Mouse (Mus musculus): ENCODE measurements around the gene Trcg1. TPM values are rescaled to one million over a fixed set of nuclear protein-coding genes. Genes with fewer than 3 reads are reported as not detected.

The Trcg1 gene
- total and polyA plus RNA-seq, 2 experiments = not detected

DNA sequence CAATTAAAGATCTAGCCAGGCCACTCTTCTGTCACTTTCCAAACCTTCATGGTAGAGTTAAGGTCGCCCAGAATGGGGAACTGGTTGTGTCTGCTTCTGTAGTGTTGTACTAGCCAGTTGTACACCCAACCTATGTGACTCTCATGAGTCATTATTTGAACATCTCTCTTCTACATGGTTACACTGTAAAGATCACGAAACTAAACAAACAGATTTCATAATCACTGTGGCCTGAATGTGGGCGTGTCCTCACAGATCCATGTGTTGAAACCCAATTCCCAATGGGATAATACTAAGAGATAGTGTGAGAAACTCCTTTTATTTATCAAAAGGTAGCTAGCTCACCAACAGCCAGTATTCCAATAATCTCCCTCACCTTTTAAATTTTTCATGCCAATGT, 59.3 kb downstream of the Trcg1 start:
- no peaks in the 10 kb centered on the region for H3K79me2 ChIP-seq (ENCODE audit: control insufficient read depth, insufficient read depth, low read length)
- H3K36me3 ChIP-seq (ENCODE audit: control insufficient read depth, insufficient read depth, low read length) = no peaks in the 10 kb centered on the region
- H3K4me1 ChIP-seq (ENCODE audit: control insufficient read depth, insufficient read depth, low read length) = peaks cover 10% of the 10 kb centered on the region
- no peak overlapping the region; the same call in 1 of the 2 replicates for H3K27ac ChIP-seq (replicated peaks; ENCODE audit: insufficient read depth, low read depth, low read length)
- no peak for TF ChIP-seq CTCF (IDR thresholded peaks at IDR 0.05; ENCODE audit: low read depth, low read length)
- no peak for TF ChIP-seq POLR2A (IDR thresholded peaks at IDR 0.05; ENCODE audit: extremely low read depth, insufficient read depth, low read length)
- peak; percentile 89 for DNase-seq (ENCODE audit: extremely low read depth, low read depth, low spot score)
- H3K4me3 ChIP-seq (ENCODE audit: insufficient read depth, low read depth, low read length) = no peak overlapping the region
- H3K27me3 ChIP-seq (ENCODE audit: control insufficient read depth, insufficient read depth, low read length) = no peaks in the 10 kb centered on the region
- no peak overlapping the region for H3K9ac ChIP-seq (ENCODE audit: low read depth, low read length)
- 23% methylated on average over 3 of the region's 3 CpGs for WGBS

DNA sequence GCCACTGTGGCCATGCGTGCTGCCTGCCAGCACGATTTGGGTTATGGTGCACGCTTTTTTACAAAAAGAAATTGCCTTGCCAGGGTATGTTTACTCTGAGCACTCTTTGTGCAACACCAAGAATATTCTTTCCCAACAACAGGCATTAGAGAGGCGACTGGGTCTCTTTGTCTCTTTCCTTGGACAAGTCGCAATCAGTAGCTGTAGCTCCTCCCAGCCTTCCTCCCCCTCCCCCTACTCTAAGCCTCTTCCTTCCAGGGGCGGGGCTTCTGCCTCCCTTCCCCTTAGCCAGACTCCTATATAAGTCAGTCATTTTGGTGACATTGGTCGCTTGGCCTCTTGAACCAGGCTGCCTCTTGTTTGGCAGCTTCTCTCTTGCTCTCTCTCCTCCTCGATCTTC, 59.9 kb downstream of the Trcg1 start:
- no peaks in the 10 kb centered on the region for H3K79me2 ChIP-seq (ENCODE audit: control insufficient read depth, insufficient read depth, low read length)
- no peak for TF ChIP-seq CTCF (IDR thresholded peaks at IDR 0.05; ENCODE audit: low read depth, low read length)
- TF ChIP-seq POLR2A (IDR thresholded peaks at IDR 0.05; ENCODE audit: extremely low read depth, insufficient read depth, low read length) = no peak
- H3K27ac ChIP-seq (replicated peaks; ENCODE audit: insufficient read depth, low read depth, low read length) = peak overlapping the region; percentile 5; the same call in 1 of the 2 replicates
- H3K4me3 ChIP-seq (ENCODE audit: insufficient read depth, low read depth, low read length) = no peak overlapping the region
- no peaks in the 10 kb centered on the region for H3K36me3 ChIP-seq (ENCODE audit: control insufficient read depth, insufficient read depth, low read length)
- WGBS = 31% methylated on average over 8 of the region's 8 CpGs
- peak; percentile 76 for DNase-seq (ENCODE audit: extremely low read depth, low read depth, low spot score)
- H3K9ac ChIP-seq (ENCODE audit: low read depth, low read length) = no peak overlapping the region
- H3K27me3 ChIP-seq (ENCODE audit: control insufficient read depth, insufficient read depth, low read length) = no peaks in the 10 kb centered on the region
- peaks cover 11% of the 10 kb centered on the region for H3K4me1 ChIP-seq (ENCODE audit: control insufficient read depth, insufficient read depth, low read length)

DNA sequence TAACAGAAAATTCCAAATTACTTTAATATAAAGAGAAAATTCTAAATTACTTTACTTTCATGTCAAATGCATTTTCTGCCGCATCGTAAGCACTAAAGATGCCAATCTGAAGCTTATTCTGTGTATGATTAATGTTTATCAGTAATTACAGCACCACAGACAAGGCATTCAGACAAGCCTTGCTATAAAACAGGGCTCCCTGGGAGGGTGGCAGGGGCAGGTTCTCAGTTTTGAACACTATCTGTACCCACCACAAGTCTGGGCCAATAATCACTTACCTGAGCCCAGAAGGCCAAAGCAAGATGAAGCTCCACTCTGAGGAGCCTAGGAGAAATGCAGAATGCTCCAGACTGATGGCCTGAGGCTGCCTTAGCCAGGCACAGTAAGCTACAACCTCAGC, 61.6 kb downstream of the Trcg1 start:
- Histone ChIP-seq H3K79me2 (ENCODE audit: control insufficient read depth, insufficient read depth, low read length) (no peaks in the 10 kb centered on the region), H3K27ac (replicated peaks; ENCODE audit: insufficient read depth, low read depth, low read length) (no peak overlapping the region), H3K4me1 (ENCODE audit: control insufficient read depth, insufficient read depth, low read length) (peaks cover 11% of the 10 kb centered on the region), H3K27me3 (ENCODE audit: control insufficient read depth, insufficient read depth, low read length) (no peaks in the 10 kb centered on the region), H3K9ac (ENCODE audit: low read depth, low read length) (no peak overlapping the region), H3K4me3 (ENCODE audit: insufficient read depth, low read depth, low read length) (no peak overlapping the region), H3K36me3 (ENCODE audit: control insufficient read depth, insufficient read depth, low read length) (no peaks in the 10 kb centered on the region)
- TF ChIP-seq CTCF (IDR thresholded peaks at IDR 0.05; ENCODE audit: low read depth, low read length) (no peak), POLR2A (IDR thresholded peaks at IDR 0.05; ENCODE audit: extremely low read depth, insufficient read depth, low read length) (no peak)
- WGBS = 98% methylated on average over 2 of the region's 2 CpGs
- DNase-seq (ENCODE audit: extremely low read depth, low read depth, low spot score) = no peak

Other genes starting within 250 kb of the Trcg1 start
- 6.5 and 8.2 TPM in 2 replicates for gene Ptpn9, start 241.6 kb upstream of the Trcg1 start, total RNA-seq (2014; rRNA removed)
- 10.6 and 12.4 TPM in 2 replicates for gene Ptpn9, start 241.6 kb upstream of the Trcg1 start, polyA plus RNA-seq (2012; rRNA removed)
- 15.1 and 17.9 TPM in 2 replicates for gene Sin3a, start 164.5 kb upstream of the Trcg1 start, total RNA-seq (2014; rRNA removed)
- 34.6 and 35.9 TPM in 2 replicates for gene Sin3a, start 164.5 kb upstream of the Trcg1 start, polyA plus RNA-seq (2012; rRNA removed)
- 25.8 and 28.1 TPM in 2 replicates for gene Man2c1, start 105.9 kb upstream of the Trcg1 start, total RNA-seq (2014; rRNA removed)
- gene Man2c1, start 105.9 kb upstream of the Trcg1 start, polyA plus RNA-seq (2012; rRNA removed) = 67.1 and 122 TPM in 2 replicates
- 4.0 and 4.2 TPM in 2 replicates for gene Neil1, start 88.3 kb upstream of the Trcg1 start, total RNA-seq (2014; rRNA removed)
- gene Neil1, start 88.3 kb upstream of the Trcg1 start, polyA plus RNA-seq (2012; rRNA removed) = 6.6 and 7.2 TPM in 2 replicates
- 22.7 and 23.6 TPM in 2 replicates for gene Commd4, start 78.2 kb upstream of the Trcg1 start, total RNA-seq (2014; rRNA removed)
- gene Commd4, start 78.2 kb upstream of the Trcg1 start, polyA plus RNA-seq (2012; rRNA removed) = 73.5 and 86.9 TPM in 2 replicates
- 1.7 and 4.4 TPM in 2 replicates for gene 1700017B05Rik, start 26.1 kb downstream of the Trcg1 start, total RNA-seq (2014; rRNA removed)
- 4.9 and 6.3 TPM in 2 replicates for gene 1700017B05Rik, start 26.1 kb downstream of the Trcg1 start, polyA plus RNA-seq (2012; rRNA removed)
- 10.9 and 11.3 TPM in 2 replicates for gene Ppcdc, start 203.6 kb downstream of the Trcg1 start, total RNA-seq (2014; rRNA removed)
- gene Ppcdc, start 203.6 kb downstream of the Trcg1 start, polyA plus RNA-seq (2012; rRNA removed) = 25.2 and 42.4 TPM in 2 replicates
- gene Scamp5, start 231.5 kb downstream of the Trcg1 start, total RNA-seq (2014; rRNA removed) = 10.3 and 12.7 TPM in 2 replicates
- gene Scamp5, start 231.5 kb downstream of the Trcg1 start, polyA plus RNA-seq (2012; rRNA removed) = 13.7 and 18.2 TPM in 2 replicates